Mouse (Mus musculus): Measurements from ENCODE around the gene Msi2.

The Msi2 gene

DNA sequence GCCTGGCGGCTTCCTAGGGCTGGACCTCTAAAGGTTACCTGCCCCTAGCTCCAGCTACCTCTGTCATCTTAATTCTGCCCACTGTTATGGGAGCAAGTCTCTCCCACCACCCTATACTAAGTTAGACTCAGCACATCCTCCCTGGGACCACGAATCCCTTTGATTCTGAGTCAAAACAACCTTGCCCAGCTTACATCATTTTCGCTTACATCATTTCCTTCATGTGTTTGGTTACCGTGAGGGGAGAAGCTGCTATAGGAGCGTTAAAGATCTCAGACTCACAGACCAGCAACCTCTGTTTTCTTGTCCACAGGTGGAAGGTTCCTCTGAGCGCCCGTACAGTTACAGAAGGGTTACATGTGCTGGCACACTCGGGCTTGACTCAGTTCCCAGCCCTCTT, 288.0 kb downstream of the Msi2 start:
- DNase-seq, result no peak

DNA sequence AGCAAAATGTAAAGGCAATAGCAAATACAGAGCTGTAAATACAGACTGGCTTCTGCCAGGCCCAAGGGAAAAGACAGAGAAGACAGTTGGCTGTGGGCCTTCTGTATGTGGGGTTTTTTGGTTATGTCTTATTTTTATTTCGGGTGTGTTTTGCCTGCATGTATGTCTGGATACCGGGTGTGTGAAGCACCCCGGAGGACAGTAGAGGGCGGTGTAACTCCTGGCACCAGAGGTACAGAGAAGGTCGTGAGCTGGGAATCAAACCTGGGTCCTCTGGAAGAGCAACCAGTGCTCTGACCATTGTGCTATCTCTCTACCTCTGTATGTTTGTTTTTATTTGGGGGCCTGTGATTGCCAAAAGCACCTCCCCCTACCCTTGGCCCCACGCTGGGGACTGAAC, 288.6 kb downstream of the Msi2 start:
- no peak for DNase-seq

GRCm38 (mm10) chr11:88425631-88426101, 292.6 kb downstream of the Msi2 start:
- DNase-seq, result peak; percentile 16

DNA sequence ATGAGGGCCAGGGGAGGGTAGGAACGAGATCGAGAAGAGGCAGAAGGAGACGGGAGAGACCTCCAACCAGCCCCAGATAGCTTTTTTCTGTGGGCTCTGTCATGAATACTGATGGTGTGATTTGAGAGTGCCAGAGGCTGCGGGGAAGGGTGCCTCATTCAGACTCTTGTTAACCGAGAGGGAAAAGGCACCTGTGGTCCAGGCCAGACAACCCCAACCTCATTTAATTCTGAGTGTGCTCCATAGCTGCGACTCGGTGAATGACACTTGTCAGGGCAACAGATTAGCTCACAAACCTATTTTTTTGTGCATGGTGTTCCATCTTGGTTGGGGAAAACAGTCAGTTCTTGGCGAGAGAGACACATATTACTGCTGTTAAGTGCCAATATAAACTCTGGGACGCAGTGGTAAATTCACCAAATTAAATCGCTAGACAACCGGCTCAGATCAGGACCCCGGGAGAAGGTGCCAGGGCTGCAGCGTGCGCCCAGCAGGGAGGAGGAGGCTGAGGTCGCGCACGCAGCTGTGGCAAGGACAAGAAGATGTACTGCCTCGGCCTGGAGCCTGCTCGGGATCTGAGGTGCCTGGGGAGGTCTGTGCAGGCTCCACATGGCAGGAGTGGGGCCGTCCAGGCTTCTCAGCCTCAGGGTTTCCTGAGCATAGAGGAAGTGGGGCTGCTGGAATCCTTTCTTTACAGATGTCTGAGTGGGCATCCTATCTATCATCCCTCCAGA, 294.1 kb downstream of the Msi2 start:
- DNase-seq, result no peak

GRCm38 (mm10) chr11:88421057-88421578, 297.2 kb downstream of the Msi2 start:
- no peak for DNase-seq

GRCm38 (mm10) chr11:88419657-88420366, 298.5 kb downstream of the Msi2 start:
- DNase-seq, result no peak

- no peak for DNase-seq
These were observed 299.2 kb downstream of the Msi2 start for GRCm38 (mm10) chr11:88419064-88419463.

- DNase-seq, result no peak
These were observed 304.0 kb downstream of the Msi2 start for GRCm38 (mm10) chr11:88414157-88414870.

GRCm38 (mm10) chr11:88412423-88413094, 305.8 kb downstream of the Msi2 start:
- peak; percentile 83 for DNase-seq

DNA sequence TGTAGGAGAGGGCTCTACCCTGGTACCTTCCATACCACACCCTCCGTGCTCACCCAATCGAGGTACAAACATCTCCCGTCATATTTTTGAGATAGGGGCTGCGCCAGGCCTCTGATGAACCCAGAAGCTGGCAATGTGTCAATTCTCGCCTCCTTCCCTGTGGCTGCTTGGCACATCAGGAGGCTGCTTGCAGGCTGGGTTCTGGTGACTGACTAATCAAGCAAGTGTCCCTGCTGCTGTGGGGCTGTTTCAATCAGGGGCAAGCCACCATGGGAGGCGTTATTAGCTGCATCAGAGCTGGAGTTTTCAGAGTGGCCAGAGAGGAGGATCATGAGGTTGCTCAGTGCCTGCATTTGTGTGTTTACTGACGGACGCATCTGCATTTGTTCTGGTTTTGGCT, 310.0 kb downstream of the Msi2 start:
- no peak for DNase-seq

DNA sequence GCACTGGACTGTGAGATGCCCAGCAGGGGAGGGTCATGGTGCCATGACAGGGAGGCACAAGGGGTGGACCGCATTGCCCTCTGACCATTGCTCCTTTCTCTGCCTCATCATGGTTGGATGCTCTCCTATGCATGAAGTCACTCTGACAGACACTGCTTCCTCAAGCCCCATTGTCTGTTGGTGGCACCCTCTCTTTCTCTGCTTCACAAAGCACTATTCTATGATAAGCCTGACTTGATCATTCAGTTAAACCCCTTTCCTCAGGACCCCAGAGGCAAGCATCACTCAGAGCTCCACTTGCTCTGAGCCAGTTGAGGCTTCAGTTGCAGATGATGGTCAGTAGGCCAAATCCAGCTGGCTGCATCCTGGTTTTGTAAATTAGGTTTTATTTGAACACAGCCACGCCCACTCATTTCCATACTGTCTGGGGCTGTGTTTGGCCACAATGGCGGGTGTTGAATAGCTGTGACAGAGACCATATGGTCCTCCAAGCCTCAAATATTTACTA, 311.9 kb downstream of the Msi2 start:
- DNase-seq, result peak; percentile 55

DNA sequence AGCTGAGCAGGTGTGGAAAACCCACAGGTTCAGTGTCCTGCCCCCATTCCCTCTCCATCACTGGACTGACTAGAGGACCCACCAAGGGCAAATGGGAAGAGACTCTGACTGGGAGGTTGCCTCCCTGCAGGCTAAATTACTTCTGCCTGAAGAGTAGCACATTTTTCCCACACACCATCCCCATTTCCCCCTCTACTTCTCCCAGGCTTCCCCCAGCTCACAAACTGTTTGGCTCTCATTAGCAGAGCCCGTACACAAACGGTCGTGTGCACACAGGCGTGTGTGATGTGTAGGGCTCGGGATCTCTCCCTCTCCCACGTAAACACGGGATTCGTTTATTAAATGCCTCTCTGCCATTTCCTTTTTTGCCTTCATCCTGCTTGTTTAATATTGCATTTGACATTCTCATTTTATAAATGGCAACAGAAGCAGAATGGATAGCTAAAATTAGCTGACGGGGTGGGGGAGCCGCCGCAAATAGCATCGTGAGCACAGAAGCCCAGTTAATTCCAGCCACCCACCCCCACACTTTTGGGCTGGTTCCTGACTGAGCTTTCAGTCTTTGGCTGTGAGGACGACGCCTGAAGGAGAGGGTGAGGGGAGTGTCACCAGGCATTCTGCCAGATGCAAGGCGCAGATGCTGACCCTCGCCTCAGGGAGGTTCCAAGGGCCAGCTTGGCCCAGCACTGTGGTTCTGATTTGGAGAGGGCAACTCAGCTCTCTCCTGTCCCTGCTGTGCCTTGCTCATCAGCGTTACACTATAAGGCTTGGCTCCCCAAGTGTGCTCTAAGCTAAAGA, 313.3 kb downstream of the Msi2 start:
- DNase-seq, result peak; percentile 57

DNA sequence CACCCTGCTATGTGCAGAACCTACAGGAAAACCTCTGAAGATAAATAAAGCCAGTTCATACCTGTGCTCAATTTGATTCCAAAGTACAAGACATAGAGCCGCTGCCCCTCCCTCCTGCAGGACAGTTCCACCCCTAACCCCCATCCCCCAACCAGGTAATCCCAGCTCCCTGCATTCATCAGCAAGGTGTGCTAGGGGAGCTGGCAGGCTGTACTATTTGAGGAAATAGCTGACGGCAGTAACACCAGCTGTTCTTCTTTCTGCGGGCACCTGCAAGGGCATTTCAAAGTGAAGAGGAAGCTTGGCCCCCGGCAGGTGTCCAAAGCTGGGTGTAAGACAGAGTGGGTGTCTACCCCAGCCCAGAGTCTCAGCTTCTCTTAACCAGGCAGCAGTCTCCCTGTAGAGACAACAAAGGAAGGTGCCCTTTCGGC, 314.1 kb downstream of the Msi2 start:
- DNase-seq, result no peak

DNA sequence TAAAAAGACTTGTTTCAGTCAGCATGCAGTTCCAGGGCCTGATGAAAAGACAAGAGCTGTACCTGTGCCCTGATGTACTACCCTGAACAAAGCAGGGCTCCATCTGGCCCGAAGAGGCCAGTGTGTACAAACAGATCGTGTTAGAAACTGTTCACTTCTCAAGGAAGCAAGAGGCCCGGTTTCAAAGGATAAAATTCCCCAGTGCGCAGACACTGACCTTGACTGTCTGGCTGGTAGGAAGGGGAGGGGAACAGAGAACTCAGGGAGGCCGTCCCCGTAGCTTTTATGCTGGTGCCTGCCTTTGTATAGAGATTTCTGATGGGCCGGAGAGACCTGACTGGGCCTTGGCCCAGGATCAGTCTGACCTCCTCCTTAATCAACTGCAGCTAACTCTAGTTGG, 316.0 kb downstream of the Msi2 start:
- DNase-seq, result no peak

GRCm38 (mm10) chr11:88401333-88401732, 317.0 kb downstream of the Msi2 start:
- no peak for DNase-seq

DNA sequence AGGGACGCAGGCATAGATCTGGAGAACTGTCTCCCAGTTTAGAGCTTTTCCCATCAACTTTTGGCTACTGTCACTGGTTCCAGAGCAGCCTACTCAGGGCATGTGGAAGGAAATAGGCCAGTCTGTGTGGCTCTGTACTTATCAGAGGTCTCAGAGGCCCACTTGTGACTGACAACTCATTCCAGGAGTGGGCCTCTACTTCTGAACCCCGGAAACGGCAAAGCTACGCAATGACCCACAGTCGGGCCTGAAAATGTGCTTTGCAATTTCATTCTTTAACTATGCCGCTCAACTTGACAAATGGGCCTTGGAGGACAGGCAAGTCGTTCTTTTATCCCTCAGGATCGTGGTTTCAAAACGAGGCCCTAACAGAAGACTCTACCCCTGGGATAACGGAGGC, 317.4 kb downstream of the Msi2 start:
- no peak for DNase-seq

GRCm38 (mm10) chr11:88400235-88400634, 318.1 kb downstream of the Msi2 start:
- no peak for DNase-seq

- DNase-seq, result no peak
These were observed 318.9 kb downstream of the Msi2 start for GRCm38 (mm10) chr11:88399431-88399830.

DNA sequence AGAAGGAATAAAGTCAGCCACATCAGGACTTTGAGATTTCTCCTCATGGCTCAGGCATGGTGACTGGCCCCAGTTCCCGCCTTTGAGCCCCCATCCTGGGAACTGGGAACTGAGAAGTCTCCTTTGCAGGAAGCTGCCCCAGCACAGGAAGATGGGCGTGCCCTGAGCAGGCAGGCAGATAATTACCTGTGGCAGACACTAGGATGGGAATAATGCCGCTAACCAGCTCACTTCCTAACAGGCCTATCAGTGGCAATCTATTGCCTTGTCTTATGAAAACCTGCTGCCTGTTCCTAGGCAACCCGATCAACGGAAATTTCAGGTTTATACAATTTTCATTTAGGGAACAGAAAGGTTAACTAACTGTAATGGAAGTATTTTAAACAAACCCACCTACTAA, 319.3 kb downstream of the Msi2 start:
- no peak for DNase-seq

- no peak for DNase-seq
These were observed 323.0 kb downstream of the Msi2 start for GRCm38 (mm10) chr11:88395076-88395990.
